Mouse (Mus musculus) liver, embryonic 16.5 days (tissue): Measurements from ENCODE around the gene Cdh13. TPM values are rescaled to one million over a fixed set of nuclear protein-coding genes. Genes with fewer than 3 reads are reported as not detected.

Experiments
- ATAC-seq: fragments of 200-750 bp; cut with Nextera tagmentation; 2 replicates; pipeline ENCODE4 v1.8.0; 2017; ENCODE audit warnings: low read depth, mild to moderate bottlenecking, moderate number of reproducible peaks, moderate library complexity
- H3K27ac ChIP-seq: fragments of 300-500 bp; sonication (generic); 2 replicates; pipeline ENCODE4 v1.5.1; 2014; ENCODE audit warnings: mild to moderate bottlenecking, low read length
- H3K27me3 ChIP-seq: fragments of 300-500 bp; sonication (generic); 2 replicates; pipeline ENCODE4 v1.6.1; 2014; ENCODE audit warnings: low read depth, low read length, mixed read lengths; ENCODE audit not compliant: control insufficient read depth, insufficient read depth
- H3K36me3 ChIP-seq: fragments of 300-500 bp; sonication (generic); 2 replicates; pipeline ENCODE4 v1.6.1; 2014; ENCODE audit warnings: mild to moderate bottlenecking; ENCODE audit not compliant: control insufficient read depth, insufficient read depth
- H3K4me1 ChIP-seq: fragments of 300-500 bp; sonication (generic); 2 replicates; pipeline ENCODE4 v1.6.1; 2014; ENCODE audit warnings: low read depth, low read length, mixed read lengths; ENCODE audit not compliant: control insufficient read depth
- H3K4me2 ChIP-seq: fragments of 300-500 bp; sonication (generic); 2 replicates; pipeline ENCODE4 v1.6.1; 2014; ENCODE audit warnings: low read depth, low read length, mixed read lengths
- H3K4me3 ChIP-seq: fragments of 300-500 bp; sonication (generic); 2 replicates; pipeline ENCODE4 v1.5.1; 2014; ENCODE audit warnings: low read depth, mild to moderate bottlenecking, low read length
- H3K9ac ChIP-seq: fragments of 300-500 bp; sonication (generic); 2 replicates; pipeline ENCODE4 v1.6.1; 2014; ENCODE audit warnings: low read depth, low read length
- H3K9me3 ChIP-seq: fragments of 300-500 bp; sonication (generic); replicated peaks from 2 replicates; pipeline ENCODE4 v1.6.1; 2016; ENCODE audit warnings: low read length; ENCODE audit not compliant: control insufficient read depth
- WGBS: fragments of 180-500 bp; shearing (Covaris S2); extraction: QIAGEN DNeasy Blood & Tissue Kit; methylation state at CpG from one replicate; pipeline ENCODE4 v1.1.7; 2014; ENCODE audit not compliant: insufficient replicate concordance; 5-methylcytosine and 5-hydroxymethylcytosine counted together
- polyA plus RNA-seq: library from polyadenylated mRNA; unstranded; fragments of >200 nt; fragmentation: Nextera tagmentation; extraction: Ambion mirVana; gene quantifications from 2 replicates; pipeline ENCODE4 v1.2.1, GENCODE M21; 2015

Gene Cdh13
- polyA plus RNA-seq, 1 experiment from 2014 or later, result 1.0 TPM

DNA sequence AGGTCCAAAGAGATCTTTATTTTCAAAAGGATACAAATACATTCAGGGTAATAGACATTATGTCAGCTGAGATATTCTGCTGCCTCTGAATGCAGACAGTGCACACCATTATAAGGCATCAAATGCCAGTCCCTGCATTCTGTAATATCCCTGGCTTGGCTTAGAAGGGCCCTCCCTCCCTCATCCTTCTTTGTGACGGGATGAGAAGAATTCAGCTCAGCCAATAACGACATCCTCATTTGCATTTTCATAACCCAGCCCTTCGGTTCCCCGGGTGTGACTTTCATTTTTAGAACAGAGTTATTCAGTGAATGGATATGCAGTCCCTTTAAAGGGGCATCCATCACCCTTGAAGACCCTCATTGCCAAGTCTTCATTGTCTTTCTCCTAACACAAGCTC, 205.2 kb downstream of the Cdh13 start:
- no peaks in the 10 kb centered on the region for H3K27me3 ChIP-seq
- WGBS, result 61% methylated on average over 4 of the region's 4 CpGs
- no peaks in the 10 kb centered on the region for H3K4me1 ChIP-seq
- no peak overlapping the region for H3K4me2 ChIP-seq
- H3K27ac ChIP-seq, result no peak overlapping the region
- H3K4me3 ChIP-seq, result no peak overlapping the region
- H3K9me3 ChIP-seq, result no peaks in the 10 kb centered on the region
- no peak overlapping the region for H3K9ac ChIP-seq
- no peak for ATAC-seq
- H3K36me3 ChIP-seq, result no peaks in the 10 kb centered on the region

DNA sequence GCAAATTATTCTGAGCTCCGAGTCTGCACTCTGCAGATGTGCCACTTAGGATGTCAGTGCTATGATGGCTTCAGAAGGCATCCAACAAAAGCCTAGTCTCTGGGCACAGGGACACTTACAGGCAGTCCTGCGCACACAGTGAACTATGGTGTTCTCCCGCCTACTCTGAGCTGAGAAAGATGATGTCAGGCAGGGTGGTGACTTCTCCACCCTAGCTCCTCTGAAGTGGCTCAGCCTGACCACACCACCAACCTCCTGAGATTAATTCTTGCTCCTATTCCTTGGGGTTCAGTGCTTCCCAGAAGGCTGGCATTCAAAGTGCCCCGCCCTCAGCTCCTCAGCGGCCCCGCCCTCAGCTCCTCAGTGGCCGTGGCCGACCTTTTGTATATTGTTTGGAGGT, 219.0 kb downstream of the Cdh13 start:
- H3K27me3 ChIP-seq, result no peaks in the 10 kb centered on the region
- no peaks in the 10 kb centered on the region for H3K9me3 ChIP-seq
- H3K36me3 ChIP-seq, result no peaks in the 10 kb centered on the region
- no peak overlapping the region for H3K4me2 ChIP-seq
- H3K4me1 ChIP-seq, result no peaks in the 10 kb centered on the region
- ATAC-seq, result no peak
- no peak overlapping the region for H3K9ac ChIP-seq
- WGBS, result 62% methylated on average over 8 of the region's 8 CpGs
- H3K27ac ChIP-seq, result no peak overlapping the region
- no peak overlapping the region for H3K4me3 ChIP-seq

DNA sequence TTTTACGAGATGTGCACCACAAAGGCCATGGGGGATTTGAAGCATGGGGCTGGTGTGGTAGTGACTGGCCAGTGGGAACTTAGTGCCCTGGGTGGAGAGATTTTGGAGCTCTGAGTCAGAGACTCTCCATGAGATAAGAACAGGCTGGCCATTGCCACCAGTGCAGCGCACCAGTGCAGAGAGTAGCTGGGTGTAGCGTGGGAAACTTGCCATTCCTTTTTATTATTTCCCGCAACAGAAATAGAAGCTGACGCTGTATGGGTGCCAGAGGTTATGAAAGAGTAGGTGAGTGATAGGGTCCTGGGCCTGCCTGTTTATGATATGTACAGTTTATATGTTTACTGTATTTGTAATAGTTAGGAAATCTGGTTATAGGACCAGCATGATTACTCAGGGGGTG, 225.9 kb downstream of the Cdh13 start:
- Histone ChIP-seq H3K36me3 (no peaks in the 10 kb centered on the region), H3K9me3 (no peaks in the 10 kb centered on the region), H3K4me3 (no peak overlapping the region), H3K4me2 (no peak overlapping the region), H3K9ac (no peak overlapping the region), H3K4me1 (no peaks in the 10 kb centered on the region), H3K27me3 (no peaks in the 10 kb centered on the region), H3K27ac (no peak overlapping the region)
- 69% methylated on average over 5 of the region's 5 CpGs for WGBS
- no peak for ATAC-seq

DNA sequence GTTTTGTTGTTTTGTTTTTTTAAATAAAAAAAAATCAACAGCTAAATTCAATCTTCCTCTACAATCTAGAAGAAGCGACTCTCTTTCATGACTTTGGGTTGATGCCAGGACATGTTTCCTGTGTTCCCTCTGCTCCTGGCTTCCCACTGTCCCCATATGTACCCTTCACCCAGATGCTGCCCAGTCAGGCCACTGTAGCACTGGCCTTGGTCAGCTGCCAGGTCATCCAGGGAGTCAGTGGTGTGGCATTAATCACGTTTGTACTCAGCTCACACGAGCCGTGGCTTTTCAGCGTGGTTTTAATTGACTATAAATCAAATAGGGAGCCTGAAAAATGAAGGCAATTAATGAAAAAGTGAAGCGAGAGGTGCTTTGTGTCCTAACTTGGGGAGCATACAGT, 229.7 kb downstream of the Cdh13 start:
- H3K9me3 ChIP-seq, result no peaks in the 10 kb centered on the region
- H3K4me3 ChIP-seq, result no peak overlapping the region
- H3K27me3 ChIP-seq, result no peaks in the 10 kb centered on the region
- no peaks in the 10 kb centered on the region for H3K36me3 ChIP-seq
- no peak overlapping the region for H3K4me2 ChIP-seq
- no peak for ATAC-seq
- WGBS, result 53% methylated on average over 6 of the region's 6 CpGs
- H3K27ac ChIP-seq, result no peak overlapping the region
- H3K4me1 ChIP-seq, result no peaks in the 10 kb centered on the region
- H3K9ac ChIP-seq, result no peak overlapping the region

DNA sequence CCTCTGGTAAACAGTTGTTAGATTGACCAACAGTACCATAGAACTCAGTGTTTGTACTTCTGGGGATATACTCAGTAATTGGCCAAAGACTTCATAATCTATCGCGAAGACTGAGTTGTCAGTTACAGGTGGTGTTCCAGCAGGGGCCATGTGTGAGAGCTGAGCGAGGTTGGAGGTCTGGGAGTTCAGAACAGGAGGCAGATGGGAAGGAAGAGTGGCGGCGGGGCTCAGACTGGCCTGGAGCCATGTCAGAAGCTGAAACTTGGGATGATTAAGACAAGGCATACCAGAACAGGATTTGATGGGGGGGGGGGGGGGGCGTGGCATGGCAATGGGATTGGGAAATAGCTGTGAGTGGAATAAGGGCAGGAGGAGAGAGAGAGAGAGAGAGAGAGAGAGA, 232.1 kb downstream of the Cdh13 start:
- H3K27ac ChIP-seq, result no peak overlapping the region
- H3K27me3 ChIP-seq, result no peaks in the 10 kb centered on the region
- no peaks in the 10 kb centered on the region for H3K4me1 ChIP-seq
- WGBS, result 78% methylated on average over 5 of the region's 6 CpGs
- no peaks in the 10 kb centered on the region for H3K36me3 ChIP-seq
- H3K4me3 ChIP-seq, result no peak overlapping the region
- no peaks in the 10 kb centered on the region for H3K9me3 ChIP-seq
- no peak overlapping the region for H3K4me2 ChIP-seq
- H3K9ac ChIP-seq, result no peak overlapping the region
- ATAC-seq, result no peak

DNA sequence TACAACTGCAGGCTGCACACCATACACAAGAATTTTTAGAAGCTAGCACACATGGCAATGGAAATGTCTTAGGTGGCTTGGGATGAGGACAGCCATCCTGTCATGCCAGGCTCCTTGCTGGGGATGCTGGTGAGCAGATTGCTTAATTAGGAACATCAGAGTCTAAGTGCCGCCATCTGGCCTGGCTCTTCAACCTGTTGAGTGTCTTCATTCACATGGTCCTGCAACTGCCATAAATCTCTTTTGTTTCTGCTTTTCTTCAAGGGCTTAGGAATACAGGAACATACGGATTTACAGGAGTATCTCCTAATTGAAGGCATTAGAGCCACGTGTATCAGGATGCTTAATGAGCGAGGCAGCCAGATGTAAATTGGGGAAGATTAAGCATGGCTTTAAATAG, 233.5 kb downstream of the Cdh13 start:
- no peaks in the 10 kb centered on the region for H3K36me3 ChIP-seq
- no peaks in the 10 kb centered on the region for H3K4me1 ChIP-seq
- H3K4me2 ChIP-seq, result no peak overlapping the region
- WGBS, result 31% methylated on average over 4 of the region's 4 CpGs
- H3K9me3 ChIP-seq, result no peaks in the 10 kb centered on the region
- no peak for ATAC-seq
- H3K27ac ChIP-seq, result no peak overlapping the region
- no peak overlapping the region for H3K9ac ChIP-seq
- no peak overlapping the region for H3K4me3 ChIP-seq
- H3K27me3 ChIP-seq, result no peaks in the 10 kb centered on the region

DNA sequence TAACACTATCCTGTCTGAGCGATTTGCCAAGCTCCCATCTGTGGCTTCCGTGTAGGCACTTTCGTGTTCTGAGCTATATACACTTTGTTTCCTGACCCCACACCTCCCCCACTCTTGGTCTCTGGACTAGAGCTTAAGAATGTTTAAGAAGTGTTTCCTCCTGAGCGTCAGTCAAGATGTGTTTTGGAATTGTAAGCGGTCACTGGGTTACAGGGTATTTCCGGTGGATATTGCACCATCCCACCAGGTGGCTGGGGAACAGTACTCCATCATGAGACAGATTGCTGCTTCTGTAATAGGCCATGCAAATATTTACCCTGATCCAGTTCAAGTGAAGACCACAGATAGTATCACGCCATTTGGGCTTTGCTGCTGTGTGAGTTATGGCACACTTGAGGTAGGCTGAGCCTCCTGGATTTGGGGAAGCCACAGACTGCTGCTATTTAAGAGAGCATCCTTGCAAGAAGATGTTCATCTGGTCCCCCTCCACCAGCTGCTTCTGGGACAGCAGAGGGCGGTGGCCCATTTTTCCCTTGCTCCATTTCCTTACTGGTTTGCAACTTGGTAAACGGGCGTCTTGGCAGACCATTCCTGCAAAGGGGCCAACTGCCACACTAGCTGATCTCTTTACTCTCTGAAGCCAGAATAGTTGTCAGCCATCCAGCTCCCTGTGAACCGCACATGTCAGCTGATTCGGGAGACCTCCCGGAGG, 234.7 kb downstream of the Cdh13 start:
- Histone ChIP-seq H3K27me3 (no peaks in the 10 kb centered on the region), H3K4me2 (no peak overlapping the region), H3K4me1 (no peaks in the 10 kb centered on the region), H3K36me3 (no peaks in the 10 kb centered on the region), H3K9me3 (no peaks in the 10 kb centered on the region), H3K9ac (no peak overlapping the region), H3K4me3 (no peak overlapping the region), H3K27ac (no peak overlapping the region)
- ATAC-seq, result no peak
- 47% methylated on average over 13 of the region's 13 CpGs for WGBS

DNA sequence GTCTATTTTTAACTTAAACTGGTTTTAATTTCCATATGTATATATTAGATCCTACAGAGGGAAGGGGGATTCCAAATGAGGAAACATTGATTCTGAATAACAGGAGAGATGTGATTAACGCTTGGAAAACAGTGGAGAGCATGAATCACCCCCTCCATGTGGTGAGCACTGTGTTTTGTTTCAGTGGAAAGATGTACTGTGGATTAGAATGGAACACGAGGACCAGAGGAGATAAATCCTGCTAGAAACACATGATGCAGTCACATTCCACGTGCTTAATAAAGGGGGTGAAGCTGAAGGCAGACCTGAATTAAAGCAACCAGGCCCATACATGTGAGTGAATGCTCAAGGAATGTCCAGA, 235.2 kb downstream of the Cdh13 start:
- ATAC-seq, result no peak
- no peaks in the 10 kb centered on the region for H3K27me3 ChIP-seq
- H3K27ac ChIP-seq, result no peak overlapping the region
- no peaks in the 10 kb centered on the region for H3K36me3 ChIP-seq
- H3K4me3 ChIP-seq, result no peak overlapping the region
- no peak overlapping the region for H3K9ac ChIP-seq
- H3K4me1 ChIP-seq, result no peaks in the 10 kb centered on the region
- WGBS, result 32% methylated on average over 3 of the region's 3 CpGs
- H3K9me3 ChIP-seq, result no peaks in the 10 kb centered on the region
- H3K4me2 ChIP-seq, result no peak overlapping the region

DNA sequence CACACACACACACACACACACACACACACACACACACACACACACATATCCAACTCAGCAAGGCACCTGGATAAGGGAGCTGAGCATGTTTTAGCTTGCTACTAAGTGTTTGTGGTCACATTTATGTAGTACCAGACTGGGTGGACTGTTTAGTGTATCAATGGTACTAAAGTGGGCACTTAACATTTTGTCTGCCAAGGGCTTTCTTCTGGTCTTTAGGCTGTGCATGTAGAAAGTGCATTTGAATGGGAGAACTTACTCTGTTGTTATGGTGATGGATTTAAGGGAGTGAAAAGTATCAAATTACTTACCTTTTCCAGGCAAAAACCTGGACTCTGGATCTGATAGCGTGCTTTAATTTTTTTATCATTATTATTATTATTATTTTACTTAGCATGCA, 240.4 kb downstream of the Cdh13 start:
- 65% methylated on average over 1 of the region's 1 CpGs for WGBS
- Histone ChIP-seq H3K9ac (no peak overlapping the region), H3K27me3 (no peaks in the 10 kb centered on the region), H3K9me3 (no peaks in the 10 kb centered on the region), H3K27ac (no peak overlapping the region), H3K4me3 (no peak overlapping the region), H3K36me3 (no peaks in the 10 kb centered on the region), H3K4me2 (no peak overlapping the region), H3K4me1 (no peaks in the 10 kb centered on the region)
- no peak for ATAC-seq
